Mouse (Mus musculus) right cerebral cortex, postnatal 36 days (tissue): ENCODE data around the gene Cep170b.

Experiments used
- DNase-seq, 2 experiments: peaks; one replicate each; pipeline ENCODE4 v3.0.0; 2022; ENCODE audit warnings: low spot score in 2 of 2, mixed read lengths in 1 of 2

The Cep170b gene

GRCm38 (mm10) chr12:112763176-112763575 lies 42.9 kb downstream of the Cep170b start:
- DNase-seq = no peak

DNA sequence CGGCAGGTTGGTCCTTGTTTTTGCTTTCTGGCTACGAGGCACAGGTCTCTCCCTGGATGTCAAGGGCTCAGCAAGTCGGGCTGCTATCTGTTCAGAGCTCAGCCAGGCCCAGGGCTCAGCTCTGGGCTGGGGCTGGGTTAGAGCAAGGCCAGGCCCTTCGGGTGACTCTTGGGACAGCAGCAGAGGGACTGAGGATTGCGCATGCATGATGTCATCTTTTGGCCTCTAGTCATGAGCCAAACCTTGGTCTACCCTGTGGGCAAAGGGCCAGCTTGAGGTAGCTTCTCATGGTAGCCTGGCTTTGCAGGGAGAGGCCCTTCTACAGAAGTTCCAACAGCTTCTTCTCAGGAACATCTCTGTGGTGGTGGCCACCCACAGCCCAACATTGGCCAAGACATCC lies 43.9 kb downstream of the Cep170b start:
- no peak for DNase-seq

DNA sequence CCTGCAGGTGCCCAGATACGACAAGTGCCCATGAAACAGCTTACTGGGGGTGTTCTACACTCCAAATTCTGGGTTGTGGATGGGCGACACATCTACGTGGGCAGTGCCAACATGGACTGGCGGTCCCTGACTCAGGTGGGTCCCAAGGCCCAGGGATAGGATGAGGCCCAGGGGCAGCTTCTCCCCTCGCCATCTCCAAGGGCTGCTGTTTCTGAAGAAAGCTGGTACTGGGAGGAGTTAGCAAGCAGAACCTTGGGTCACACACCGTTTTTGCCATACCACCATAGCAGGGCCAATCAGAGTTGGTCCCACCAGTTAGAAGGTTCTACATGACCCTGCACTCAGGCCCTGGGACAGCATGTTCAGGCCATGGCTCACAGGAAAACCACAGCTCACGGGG lies 44.7 kb downstream of the Cep170b start:
- DNase-seq = no peak

GRCm38 (mm10) chr12:112766586-112766985 lies 46.3 kb downstream of the Cep170b start:
- DNase-seq = no peak

DNA sequence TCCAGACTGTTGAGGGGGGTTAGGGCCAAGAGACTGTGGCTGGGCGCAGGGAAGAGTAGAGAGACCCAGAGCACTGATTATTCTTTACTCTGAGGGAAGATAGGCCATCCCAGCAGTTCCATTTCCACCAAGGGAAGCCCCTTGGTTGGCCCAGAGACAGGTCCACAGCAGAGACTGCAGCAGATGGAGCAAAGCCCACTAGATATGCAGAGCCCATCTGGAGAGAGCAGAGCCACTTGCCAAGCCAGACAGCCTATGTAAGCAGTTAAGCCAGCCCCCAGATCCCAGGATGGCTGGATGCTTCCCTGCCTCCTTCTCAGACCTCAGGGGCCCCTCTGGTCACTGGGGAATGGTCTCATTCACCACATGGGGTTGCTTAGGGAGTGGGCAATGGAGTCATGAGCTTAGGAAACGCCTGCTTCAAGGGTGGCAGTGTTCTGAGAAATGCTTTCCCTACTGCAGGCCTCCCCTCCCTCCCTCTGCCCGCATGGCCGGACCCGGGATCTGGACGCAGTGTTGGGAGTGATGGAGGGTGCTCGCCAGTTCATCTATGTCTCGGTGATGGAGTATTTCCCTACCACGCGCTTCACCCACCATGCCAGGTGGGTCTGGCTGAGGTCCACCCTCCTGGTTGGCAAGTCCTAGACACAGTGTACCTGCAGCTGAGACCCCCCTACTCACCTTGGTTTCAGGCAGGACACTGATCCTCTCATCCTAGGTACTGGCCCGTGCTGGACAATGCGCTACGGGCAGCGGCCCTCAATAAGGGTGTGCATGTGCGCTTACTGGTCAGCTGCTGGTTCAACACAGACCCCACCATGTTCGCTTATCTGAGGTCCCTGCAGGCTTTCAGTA lies 47.0 kb downstream of the Cep170b start:
- DNase-seq = no peak

DNA sequence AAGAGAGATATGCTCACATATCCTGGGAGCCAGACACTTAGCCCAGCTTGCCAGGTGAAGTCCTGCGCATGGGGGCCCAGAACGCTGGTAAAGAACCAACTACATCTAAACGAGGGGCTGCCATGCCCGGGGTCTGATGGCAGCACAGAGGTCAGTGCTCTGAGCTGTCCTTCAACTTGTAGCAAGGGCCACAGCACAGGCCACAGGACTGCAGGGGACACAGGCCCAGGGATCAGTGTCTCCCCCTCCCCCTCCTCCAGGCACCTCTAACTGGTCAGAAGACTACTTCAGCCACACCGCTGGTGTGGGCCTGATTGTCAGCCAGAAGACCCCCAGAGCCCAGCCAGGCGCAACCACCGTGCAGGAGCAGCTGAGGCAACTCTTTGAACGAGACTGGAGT lies 47.9 kb downstream of the Cep170b start:
- DNase-seq = no peak

DNA sequence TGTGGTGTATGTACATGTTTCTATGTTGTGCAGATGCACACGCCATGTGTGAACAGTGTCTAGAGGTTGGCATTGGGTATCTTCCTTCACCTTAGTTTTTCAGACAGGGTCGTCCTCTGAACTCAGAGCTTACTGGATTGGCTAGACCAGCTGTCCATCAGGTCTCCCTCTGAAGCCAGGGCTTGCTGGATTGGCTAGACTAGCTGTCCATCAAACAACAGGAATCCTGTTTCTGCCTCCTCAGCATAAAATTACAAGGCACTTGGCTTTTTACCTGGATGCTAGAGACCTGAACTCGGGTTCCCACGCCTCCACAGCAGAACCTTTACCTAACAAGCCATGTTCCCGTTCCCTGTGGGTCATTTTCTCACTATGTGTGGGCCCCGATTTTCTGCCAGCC lies 48.8 kb downstream of the Cep170b start:
- DNase-seq = no peak

GRCm38 (mm10) chr12:112769751-112770150 lies 49.5 kb downstream of the Cep170b start:
- DNase-seq = no peak

GRCm38 (mm10) chr12:112770396-112770795 lies 50.1 kb downstream of the Cep170b start:
- no peak for DNase-seq

- DNase-seq = no peak
Measured at GRCm38 (mm10) chr12:112772306-112772705, 52.1 kb downstream of the Cep170b start.

- DNase-seq = no peak
Measured at GRCm38 (mm10) chr12:112773366-112773765, 53.1 kb downstream of the Cep170b start.

GRCm38 (mm10) chr12:112774026-112774425 lies 53.8 kb downstream of the Cep170b start:
- DNase-seq = no peak

- no peak for DNase-seq
Measured at GRCm38 (mm10) chr12:112774481-112774880, 54.2 kb downstream of the Cep170b start.

GRCm38 (mm10) chr12:112791026-112791425 lies 70.8 kb downstream of the Cep170b start:
- no peak for DNase-seq

- DNase-seq = no peak
Measured at GRCm38 (mm10) chr12:112793601-112794355, 73.5 kb downstream of the Cep170b start.

DNA sequence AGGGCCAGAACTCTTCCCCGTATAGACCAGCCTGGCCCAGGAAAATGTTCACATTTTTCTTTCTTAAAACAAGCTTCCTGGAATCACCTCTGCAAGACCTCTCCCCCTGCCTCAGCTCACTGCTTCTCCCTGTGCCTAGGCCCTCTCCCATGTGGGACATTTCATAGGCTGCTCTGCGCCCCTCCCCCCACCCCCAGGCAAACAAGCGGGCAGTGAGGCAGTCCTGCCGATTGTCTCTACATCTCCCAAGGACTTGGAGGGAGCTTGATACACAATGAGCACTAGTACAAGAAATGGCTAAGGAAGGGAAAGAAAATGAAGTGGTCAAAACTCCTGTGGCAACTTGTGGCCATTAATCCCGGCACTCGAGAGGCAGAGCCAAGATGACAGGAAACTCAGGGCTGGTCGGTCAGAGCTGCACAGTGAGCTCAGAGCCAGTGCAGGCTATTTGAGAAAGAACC lies 74.1 kb downstream of the Cep170b start:
- DNase-seq = no peak

- no peak for DNase-seq
Measured at GRCm38 (mm10) chr12:112794998-112795397, 74.7 kb downstream of the Cep170b start.

DNA sequence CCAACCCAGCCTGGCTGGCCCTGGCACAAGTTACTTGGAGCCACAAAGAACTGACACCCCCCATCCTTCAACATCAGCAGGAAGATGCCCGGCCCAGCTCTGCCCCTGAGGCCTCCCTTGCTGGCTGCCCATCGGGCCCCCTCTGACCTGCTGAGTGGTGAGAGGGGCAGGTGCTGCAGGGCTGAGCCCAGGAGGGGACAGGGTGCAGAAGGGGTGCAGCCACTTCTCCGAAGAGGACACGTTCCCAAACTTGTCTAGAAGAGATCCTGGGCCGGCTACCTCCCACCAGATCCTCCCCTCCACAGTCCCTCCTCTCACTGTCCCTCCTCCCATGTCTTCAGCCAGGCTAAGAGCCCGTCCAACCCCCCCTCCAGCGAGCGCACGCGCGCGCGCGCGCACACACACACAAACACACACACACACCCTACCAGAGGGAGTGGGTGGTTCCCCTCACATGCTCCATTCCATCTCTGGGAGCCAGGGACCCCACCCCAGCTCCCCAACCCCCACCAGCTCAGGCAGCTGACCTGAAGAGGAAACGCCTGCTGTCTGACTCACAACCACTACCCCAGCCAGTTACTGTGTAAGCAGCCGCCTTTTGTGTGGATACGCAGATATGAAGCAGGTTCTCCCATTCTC lies 75.3 kb downstream of the Cep170b start:
- no peak for DNase-seq
